Mouse (Mus musculus) cerebellum, adult 8-10 months (tissue): ENCODE results near the gene Lmf2.

ENCODE experiments used
- DNase-seq: peaks from one replicate; pipeline ENCODE4 v3.0.0; 2022

Lmf2 gene

GRCm38 (mm10) chr15:89314511-89315189, 40.8 kb downstream of the Lmf2 start:
- peak; percentile 49 for DNase-seq

GRCm38 (mm10) chr15:89314107-89314506, 41.4 kb downstream of the Lmf2 start:
- no peak for DNase-seq

- DNase-seq = peak; percentile 43
Observed at GRCm38 (mm10) chr15:89313359-89313758, 42.1 kb downstream of the Lmf2 start.

- DNase-seq = peak; percentile 63
Observed at GRCm38 (mm10) chr15:89309962-89310498, 45.4 kb downstream of the Lmf2 start.

- DNase-seq = peak; percentile 47
Observed at GRCm38 (mm10) chr15:89308406-89309139, 46.9 kb downstream of the Lmf2 start.

GRCm38 (mm10) chr15:89307461-89307860, 48.0 kb downstream of the Lmf2 start:
- no peak for DNase-seq

- DNase-seq = peak; percentile 5
Observed at GRCm38 (mm10) chr15:89305966-89306365, 49.5 kb downstream of the Lmf2 start.
